Mouse (Mus musculus): ENCODE measurements around the gene Antxr2. TPM values are rescaled to one million over a fixed set of nuclear protein-coding genes. Genes with fewer than 3 reads are reported as not detected.
A peak's percentile ranks its signal among the peaks of the same experiment; 100 is the strongest.

The Antxr2 gene
- total RNA-seq, 1 experiment, result 4.8 TPM

DNA sequence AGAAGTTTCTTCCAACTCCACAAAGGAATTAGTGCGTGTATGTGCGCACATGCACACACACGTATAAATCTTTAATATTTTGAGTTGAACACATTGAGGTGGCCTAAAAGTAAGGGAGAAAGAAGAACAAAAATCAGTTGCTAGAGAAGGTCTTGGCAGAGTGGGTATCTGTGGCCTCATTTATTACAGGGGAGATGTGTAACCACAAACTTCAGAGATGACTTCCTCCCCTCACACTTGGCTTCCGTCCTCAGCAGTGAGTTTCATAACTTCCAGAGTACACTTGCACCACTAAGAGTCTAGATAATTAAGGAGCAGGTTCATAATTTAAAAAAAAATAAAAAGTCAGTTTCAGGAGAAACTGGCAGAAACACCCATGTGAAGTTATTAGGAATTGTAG lies 84.6 kb downstream of the Antxr2 start:
- Histone ChIP-seq H3K9ac (ENCODE audit: insufficient read depth, low read depth, low read length, poor library complexity, severe bottlenecking) (no peak overlapping the region), H3K4me1 (ENCODE audit: control insufficient read depth in 2 of 2, insufficient read depth in 2 of 2, low read length in 2 of 2, poor library complexity in 1 of 2) (no peaks in the 10 kb centered on the region), H3K9me3 (ENCODE audit: control insufficient read depth, insufficient read depth, low read depth, low read length) (no peaks in the 10 kb centered on the region), H3K36me3 (ENCODE audit: control insufficient read depth, insufficient read depth, low read length, poor library complexity, severe bottlenecking) (no peaks in the 10 kb centered on the region), H3K27ac (ENCODE audit: insufficient read depth, low read depth, low read length, poor library complexity, severe bottlenecking) (no peak overlapping the region), H3K4me3 (ENCODE audit: insufficient read depth in 1 of 2, low read depth in 1 of 2, low read length in 2 of 2, poor library complexity in 1 of 2, severe bottlenecking in 1 of 2) (no peak overlapping the region)
- no peak for DNase-seq (ENCODE audit: low read depth, low spot score)
- TF ChIP-seq CHD2 (IDR thresholded peaks at IDR 0.05; ENCODE audit: low read depth, low read length), result no peak
- TF ChIP-seq ZC3H11A (IDR thresholded peaks at IDR 0.05; ENCODE audit: borderline replicate concordance, low read depth, low read length), result no peak
- TF ChIP-seq HCFC1 (IDR thresholded peaks at IDR 0.05; ENCODE audit: borderline replicate concordance, insufficient read depth, low read length), result no peak
- no peak for TF ChIP-seq MAFK (IDR thresholded peaks at IDR 0.05; ENCODE audit: insufficient read depth, low read depth, low read length)
- no peak for TF ChIP-seq ZNF384 (IDR thresholded peaks at IDR 0.05; ENCODE audit: low read depth, low read length)
- in situ Hi-C loops (cut with MboI; ENCODE audit: low sequenced_read_pairs in 2 of 2, unreplicated experiment in 2 of 2), result no loop called here

DNA sequence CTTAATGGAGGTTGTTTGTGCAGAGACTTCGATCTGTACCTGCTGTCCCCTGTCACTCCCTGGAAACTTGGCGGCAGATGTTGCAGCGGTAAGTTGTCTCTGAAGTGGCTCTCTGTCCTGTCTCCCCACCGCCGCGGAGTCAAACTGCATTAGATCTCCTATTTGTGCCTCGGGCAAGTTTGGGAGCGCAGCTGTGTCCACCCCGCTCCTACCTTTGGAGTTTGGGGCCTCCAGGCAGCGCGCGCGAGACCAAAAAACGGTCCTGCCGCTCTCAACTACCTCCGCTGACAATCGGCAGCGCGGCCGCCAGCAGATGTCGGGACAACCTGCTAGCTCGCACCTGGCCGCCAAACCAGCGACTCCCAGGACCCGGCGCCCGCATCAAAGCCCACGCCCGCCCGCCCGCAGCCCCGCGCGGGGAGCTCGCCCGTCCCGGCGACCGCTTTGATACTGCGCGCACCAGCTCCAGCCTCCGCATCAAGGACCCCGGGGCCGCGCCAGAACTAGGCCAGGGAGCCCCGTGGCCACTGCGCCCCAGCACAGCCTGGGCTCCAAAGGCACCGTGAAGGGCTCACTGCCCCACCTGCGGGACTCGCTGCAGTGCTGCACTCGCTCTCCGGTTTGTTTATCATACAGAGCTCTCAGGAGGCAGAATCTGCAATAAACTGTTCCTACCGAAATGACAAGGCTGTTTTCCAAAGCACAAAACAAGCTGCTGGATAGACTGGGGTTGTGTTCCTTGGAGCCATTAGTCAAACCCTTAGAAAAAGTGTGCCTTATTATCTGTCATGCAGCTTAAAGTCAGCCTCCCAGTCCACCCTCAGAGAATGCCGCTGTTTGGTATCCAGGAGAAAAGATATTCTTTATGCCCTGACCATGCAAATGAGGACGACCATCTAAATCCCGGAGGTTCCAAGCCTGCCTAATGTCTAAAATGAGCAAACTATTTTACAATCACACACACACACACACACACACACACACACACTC lies 95.4 kb downstream of the Antxr2 start:
- in situ Hi-C loops (cut with MboI; ENCODE audit: low sequenced_read_pairs in 2 of 2, unreplicated experiment in 2 of 2), result no loop called here
- Histone ChIP-seq H3K27ac (ENCODE audit: insufficient read depth, low read depth, low read length, poor library complexity, severe bottlenecking) (no peak overlapping the region), H3K36me3 (ENCODE audit: control insufficient read depth, insufficient read depth, low read length, poor library complexity, severe bottlenecking) (no peaks in the 10 kb centered on the region), H3K9ac (ENCODE audit: insufficient read depth, low read depth, low read length, poor library complexity, severe bottlenecking) (peak overlapping the region; percentile 20), H3K4me1 (ENCODE audit: control insufficient read depth in 2 of 2, insufficient read depth in 2 of 2, low read length in 2 of 2, poor library complexity in 1 of 2) (no peaks in the 10 kb centered on the region), H3K4me3 (ENCODE audit: insufficient read depth in 1 of 2, low read depth in 1 of 2, low read length in 2 of 2, poor library complexity in 1 of 2, severe bottlenecking in 1 of 2) (peak overlapping the region; percentile 53 to 62), H3K9me3 (ENCODE audit: control insufficient read depth, insufficient read depth, low read depth, low read length) (no peaks in the 10 kb centered on the region)
- DNase-seq (ENCODE audit: low read depth, low spot score), result peak; percentile 34
- TF ChIP-seq HCFC1 (IDR thresholded peaks at IDR 0.05; ENCODE audit: borderline replicate concordance, insufficient read depth, low read length) (no peak), ZNF384 (IDR thresholded peaks at IDR 0.05; ENCODE audit: low read depth, low read length) (no peak), ZC3H11A (IDR thresholded peaks at IDR 0.05; ENCODE audit: borderline replicate concordance, low read depth, low read length) (no peak), CHD2 (IDR thresholded peaks at IDR 0.05; ENCODE audit: low read depth, low read length) (no peak), MAFK (IDR thresholded peaks at IDR 0.05; ENCODE audit: insufficient read depth, low read depth, low read length) (no peak)

DNA sequence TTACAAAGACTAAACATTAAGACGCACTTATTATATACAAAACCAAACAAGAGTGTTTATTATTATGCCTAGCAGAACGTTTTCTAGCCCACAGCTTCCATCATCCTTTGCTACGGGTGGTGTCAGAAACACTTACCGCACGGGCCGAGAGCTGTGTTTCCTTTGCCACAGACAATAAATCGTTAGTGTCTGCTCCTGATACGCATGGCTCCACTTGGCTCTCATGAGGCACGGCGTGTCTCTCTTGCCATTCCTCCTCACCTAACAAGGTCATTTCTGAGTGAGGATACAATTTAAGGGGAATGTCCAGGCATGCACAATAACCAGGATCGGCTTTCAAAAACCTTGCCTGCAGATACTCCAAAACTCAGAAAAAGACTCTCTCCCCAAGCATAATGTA lies 113.2 kb downstream of the Antxr2 start:
- TF ChIP-seq ZNF384 (IDR thresholded peaks at IDR 0.05; ENCODE audit: low read depth, low read length), result no peak
- no peak for TF ChIP-seq HCFC1 (IDR thresholded peaks at IDR 0.05; ENCODE audit: borderline replicate concordance, insufficient read depth, low read length)
- no peak for TF ChIP-seq ZC3H11A (IDR thresholded peaks at IDR 0.05; ENCODE audit: borderline replicate concordance, low read depth, low read length)
- TF ChIP-seq CHD2 (IDR thresholded peaks at IDR 0.05; ENCODE audit: low read depth, low read length), result no peak
- TF ChIP-seq MAFK (IDR thresholded peaks at IDR 0.05; ENCODE audit: insufficient read depth, low read depth, low read length), result no peak
- in situ Hi-C loops (cut with MboI; ENCODE audit: low sequenced_read_pairs in 2 of 2, unreplicated experiment in 2 of 2), result no loop called here
- no peaks in the 10 kb centered on the region for H3K36me3 ChIP-seq (ENCODE audit: control insufficient read depth, insufficient read depth, low read length, poor library complexity, severe bottlenecking)

DNA sequence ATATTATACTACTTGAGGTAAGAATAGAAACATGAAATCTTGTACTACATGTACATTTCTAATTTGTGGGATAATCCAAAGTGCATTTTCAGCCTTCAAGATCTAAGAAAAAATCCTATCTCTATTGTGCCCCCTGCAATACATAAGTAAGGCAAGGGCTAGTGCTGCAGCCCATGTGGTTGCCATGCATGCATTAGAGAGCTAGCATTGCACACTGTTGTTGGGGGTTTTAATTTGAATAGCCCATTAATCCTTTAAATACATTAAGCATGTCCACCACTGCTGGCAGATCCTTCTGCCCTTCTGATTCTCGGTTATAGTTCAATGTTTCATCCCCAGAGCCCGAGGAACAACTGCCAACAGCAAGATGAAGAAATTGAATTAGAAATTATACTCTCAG lies 116.0 kb downstream of the Antxr2 start:
- Histone ChIP-seq H3K36me3 (ENCODE audit: control insufficient read depth, insufficient read depth, low read length, poor library complexity, severe bottlenecking) (no peaks in the 10 kb centered on the region), H3K9ac (ENCODE audit: insufficient read depth, low read depth, low read length, poor library complexity, severe bottlenecking) (no peak overlapping the region), H3K4me3 (ENCODE audit: insufficient read depth in 1 of 2, low read depth in 1 of 2, low read length in 2 of 2, poor library complexity in 1 of 2, severe bottlenecking in 1 of 2) (no peak overlapping the region), H3K4me1 (ENCODE audit: control insufficient read depth in 2 of 2, insufficient read depth in 2 of 2, low read length in 2 of 2, poor library complexity in 1 of 2) (no peaks in the 10 kb centered on the region), H3K9me3 (ENCODE audit: control insufficient read depth, insufficient read depth, low read depth, low read length) (no peaks in the 10 kb centered on the region), H3K27ac (ENCODE audit: insufficient read depth, low read depth, low read length, poor library complexity, severe bottlenecking) (no peak overlapping the region)
- TF ChIP-seq ZNF384 (IDR thresholded peaks at IDR 0.05; ENCODE audit: low read depth, low read length), result no peak
- TF ChIP-seq ZC3H11A (IDR thresholded peaks at IDR 0.05; ENCODE audit: borderline replicate concordance, low read depth, low read length), result no peak
- TF ChIP-seq CHD2 (IDR thresholded peaks at IDR 0.05; ENCODE audit: low read depth, low read length), result no peak
- TF ChIP-seq MAFK (IDR thresholded peaks at IDR 0.05; ENCODE audit: insufficient read depth, low read depth, low read length), result no peak
- no peak for TF ChIP-seq HCFC1 (IDR thresholded peaks at IDR 0.05; ENCODE audit: borderline replicate concordance, insufficient read depth, low read length)
- DNase-seq (ENCODE audit: low read depth, low spot score), result no peak
- in situ Hi-C loops (cut with MboI; ENCODE audit: low sequenced_read_pairs in 2 of 2, unreplicated experiment in 2 of 2), result no loop called here

More for the DNA sequence above, 113.2 kb downstream of the Antxr2 start:
- H3K4me1 ChIP-seq (ENCODE audit: control insufficient read depth in 2 of 2, insufficient read depth in 2 of 2, low read length in 2 of 2, poor library complexity in 1 of 2), result no peaks in the 10 kb centered on the region
- no peaks in the 10 kb centered on the region for H3K9me3 ChIP-seq (ENCODE audit: control insufficient read depth, insufficient read depth, low read depth, low read length)
- no peak overlapping the region for H3K27ac ChIP-seq (ENCODE audit: insufficient read depth, low read depth, low read length, poor library complexity, severe bottlenecking)
- no peak overlapping the region for H3K9ac ChIP-seq (ENCODE audit: insufficient read depth, low read depth, low read length, poor library complexity, severe bottlenecking)
- no peak for DNase-seq (ENCODE audit: low read depth, low spot score)
- H3K4me3 ChIP-seq (ENCODE audit: insufficient read depth in 1 of 2, low read depth in 1 of 2, low read length in 2 of 2, poor library complexity in 1 of 2, severe bottlenecking in 1 of 2), result no peak overlapping the region

Data from ES-E14 (cell line).